Mouse (Mus musculus) kidney, adult 2 months (tissue): ENCODE measurements around the gene Sox12.

Experiments used
- CTCF ChIP-seq: fragments of 200-500 bp; conservative IDR thresholded peaks from 2 replicates; pipeline ENCODE4 v1.5.1; 2011; ENCODE audit warnings: low read depth, mild to moderate bottlenecking, control low read depth, low read length, moderate library complexity, mixed read lengths; ENCODE audit not compliant: insufficient read depth, insufficient read length
- POLR2A ChIP-seq: fragments of 200-500 bp; IDR thresholded peaks from one replicate; pipeline ENCODE4 v1.6.1; 2011; ENCODE audit warnings: low read depth, low read length, control low read depth

DNA sequence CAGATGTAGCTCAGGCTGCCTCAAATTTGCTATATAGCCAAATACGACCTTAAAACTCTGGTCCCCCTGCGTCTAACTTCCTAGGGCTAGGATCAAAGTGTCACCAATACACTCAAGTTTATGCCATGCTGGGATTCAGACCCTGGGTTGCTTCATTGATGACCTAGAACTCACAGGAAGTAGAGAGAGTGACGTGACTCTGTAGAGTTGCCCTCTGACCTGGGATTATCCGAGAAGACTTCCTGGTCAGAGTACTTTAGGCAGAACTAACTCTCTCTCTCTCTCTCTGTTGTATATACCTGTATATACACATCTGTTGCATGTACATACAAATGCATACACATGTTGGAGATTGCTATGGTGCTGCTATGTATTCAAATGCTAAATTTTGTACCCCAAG lies 25.2 kb downstream of the Sox12 start:
- no peak for TF ChIP-seq CTCF
- no peak for TF ChIP-seq POLR2A
